Mouse (Mus musculus) subcutaneous adipose tissue, adult 2 months (tissue): ENCODE data around the gene Cog6. TPM values are rescaled to one million over a fixed set of nuclear protein-coding genes. Genes with fewer than 3 reads are reported as not detected.

Experiments used
- polyA plus RNA-seq: library from polyadenylated mRNA; depleted of rRNA; stranded (reverse); fragments of >200 nt; gene quantifications from 2 replicates; pipeline ENCODE4 v1.2.3, GENCODE M21; 2012; ENCODE audit warnings: low replicate concordance; rRNA removed

Gene Cog6
- polyA plus RNA-seq: 22.6 and 26.5 TPM in 2 replicates

DNA sequence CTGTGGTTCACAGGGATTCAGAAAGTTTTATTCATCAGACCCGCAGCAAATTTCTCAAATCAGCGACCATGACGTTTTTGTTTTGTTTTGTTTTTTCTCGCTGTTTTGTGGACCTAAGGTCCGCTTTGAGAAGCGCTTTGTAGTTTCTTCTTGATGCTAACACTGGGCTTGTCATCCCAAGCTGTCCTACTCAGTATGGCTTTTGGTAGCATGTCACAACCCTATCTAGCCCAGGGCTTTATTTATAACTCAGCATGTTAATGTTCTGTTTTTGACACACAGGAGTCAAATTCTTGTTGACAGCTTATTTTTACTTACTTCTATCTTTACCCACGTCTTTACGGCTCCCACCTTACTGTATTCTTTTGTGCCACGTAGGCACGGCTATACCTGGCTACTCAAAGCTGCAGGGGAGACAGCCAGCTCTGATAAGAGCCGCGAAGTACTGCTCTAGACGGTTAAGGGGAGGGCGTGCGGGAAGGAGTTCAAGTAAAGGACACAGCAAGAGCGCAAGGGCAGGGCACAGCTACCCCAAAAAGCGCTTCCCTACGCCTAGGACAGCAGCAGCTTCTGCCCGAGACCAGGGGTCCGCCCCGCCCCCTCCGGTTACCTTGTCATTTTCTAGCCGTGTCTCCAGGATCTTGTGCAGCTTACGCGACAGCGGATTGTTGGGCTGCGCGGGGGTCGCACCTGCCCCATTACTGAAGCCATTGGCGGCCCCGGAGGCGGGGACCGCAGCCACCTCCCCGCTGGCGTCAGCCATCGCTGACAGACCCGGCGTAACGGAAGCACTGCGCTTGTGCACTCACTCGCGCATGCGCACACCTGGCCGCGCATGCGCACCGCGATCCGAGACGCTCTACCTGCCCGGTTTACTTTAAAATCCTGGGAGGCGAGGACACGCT is at the start of gene Cog6:
Gene Cog6, minus strand, starts transcription at position 802 of the 905 bp plus-strand sequence.

DNA sequence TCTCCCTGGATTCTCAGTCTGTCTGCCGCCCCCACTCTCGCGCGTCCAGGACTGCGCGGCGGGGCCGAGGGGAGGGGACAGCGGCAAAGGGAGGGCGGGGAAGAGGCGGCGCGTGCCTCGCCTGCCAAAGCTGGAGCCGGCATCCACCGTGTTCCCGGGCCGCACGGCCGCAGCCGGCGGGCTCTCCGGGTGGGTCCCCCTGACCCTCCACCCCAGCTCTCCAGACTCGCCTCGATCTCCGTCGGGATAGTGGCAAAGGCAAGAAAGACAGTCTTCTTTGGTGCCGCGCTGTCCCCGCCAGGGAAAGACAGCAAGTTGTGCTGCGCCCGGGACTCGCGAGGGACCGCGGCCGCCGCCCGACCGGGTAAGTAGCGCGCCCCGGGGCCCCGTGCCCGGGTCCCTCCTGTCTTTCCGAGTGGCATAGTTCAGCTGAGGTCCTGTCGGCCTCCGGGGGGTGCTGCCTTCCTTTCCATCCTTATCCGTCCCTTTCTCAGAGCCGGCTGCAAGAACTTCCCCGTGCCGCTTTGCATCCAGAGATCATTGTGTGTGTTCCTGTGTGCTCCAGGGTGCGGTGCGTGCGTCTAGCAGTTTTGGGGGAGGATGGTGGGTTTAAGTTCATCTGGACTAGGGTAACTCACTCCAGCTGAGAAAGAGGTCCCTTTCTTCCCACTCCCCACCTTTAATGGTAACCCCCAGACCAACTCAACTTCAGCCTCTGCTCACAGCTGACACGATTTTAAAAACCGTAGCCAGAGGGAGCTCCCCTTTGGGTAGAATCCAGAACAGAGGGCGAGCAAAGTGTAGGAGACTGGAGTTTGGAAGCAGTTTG is 24.6 kb upstream of the Cog6 start, which contains the start of gene Lhfp:
Gene Lhfp, plus strand, starts transcription at position 118 of the 829 bp plus-strand sequence.

Other genes starting within 250 kb of the Cog6 start
- 47.6 and 98.9 TPM in 2 replicates for gene Lhfp, start 24.3 kb upstream of the Cog6 start, polyA plus RNA-seq